Mouse (Mus musculus): ENCODE measurements around the gene Plac1.
"Not testable (repeated sequence)": the region's sequence is repeated elsewhere in the genome, so short reads cannot be mapped to it uniquely, and the experiment has no call there.

Gene Plac1

DNA sequence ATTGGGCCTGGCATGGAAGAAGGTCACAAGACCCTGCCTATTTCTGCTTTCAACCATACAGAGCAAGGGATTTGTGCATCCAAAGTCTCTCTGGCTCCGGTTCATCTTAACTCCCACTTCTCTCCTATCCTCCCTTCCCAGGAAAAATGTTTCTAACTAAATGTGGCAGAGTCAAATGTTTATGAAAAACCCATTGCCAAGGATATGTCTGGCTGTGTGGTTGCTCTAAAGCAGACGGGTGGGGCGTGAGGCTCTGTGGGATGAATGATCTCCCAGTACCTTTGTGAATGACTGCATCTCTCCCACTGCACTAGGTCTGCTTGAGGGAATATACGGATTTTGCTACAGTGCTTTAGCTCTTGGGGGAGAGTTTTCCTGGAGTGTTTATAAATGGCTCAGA, 193.9 kb downstream of the Plac1 start:
- DNase-seq (ENCODE audit: low read depth) = no peak

GRCm38 (mm10) chrX:53045187-53045903, 194.6 kb downstream of the Plac1 start:
- DNase-seq (ENCODE audit: low read depth) = no peak

- no peak for DNase-seq (ENCODE audit: low read depth)
Observed at GRCm38 (mm10) chrX:53041006-53041405, 198.9 kb downstream of the Plac1 start.

DNA sequence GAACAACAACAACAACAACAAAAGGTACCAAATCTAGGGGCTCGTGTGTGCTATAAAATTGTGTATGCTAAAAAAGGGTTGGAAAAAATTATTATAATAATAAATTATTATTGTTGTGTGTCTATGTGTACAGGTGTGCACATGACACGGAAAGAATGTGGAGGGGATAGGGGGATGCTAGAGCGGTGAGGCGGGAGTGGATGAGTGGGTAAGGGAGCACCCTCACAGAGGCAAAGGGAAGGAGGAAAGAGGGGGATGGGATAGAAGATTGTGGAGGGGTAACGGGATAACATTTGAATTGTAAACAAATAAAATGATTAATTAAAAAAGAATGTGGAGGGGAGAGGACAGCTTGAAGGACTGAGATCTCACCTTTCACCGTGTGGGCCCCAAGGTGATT, 199.8 kb downstream of the Plac1 start:
- DNase-seq (ENCODE audit: low read depth) = no peak

GRCm38 (mm10) chrX:53039651-53040050, 200.3 kb downstream of the Plac1 start:
- DNase-seq (ENCODE audit: low read depth) = no peak

DNA sequence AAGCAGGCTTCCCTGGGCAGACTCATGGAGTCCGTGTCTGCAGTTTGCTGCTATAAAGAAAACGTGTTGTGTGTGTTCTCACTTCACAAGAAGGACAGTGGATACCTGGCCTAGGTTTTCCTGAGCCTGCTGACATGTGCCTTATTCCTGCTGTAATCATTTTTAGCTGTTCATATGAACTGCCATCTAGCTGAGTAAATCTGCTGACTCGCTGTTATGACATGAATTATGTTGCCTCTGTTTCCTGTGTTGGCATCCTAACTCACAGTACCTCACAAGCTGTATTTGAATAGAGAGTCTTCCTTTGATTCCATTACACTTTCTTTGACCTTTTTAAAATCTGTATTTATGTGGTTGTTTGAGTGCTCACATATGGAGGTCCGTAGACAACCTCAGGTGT, 201.7 kb downstream of the Plac1 start:
- no peak for DNase-seq (ENCODE audit: low read depth)

DNA sequence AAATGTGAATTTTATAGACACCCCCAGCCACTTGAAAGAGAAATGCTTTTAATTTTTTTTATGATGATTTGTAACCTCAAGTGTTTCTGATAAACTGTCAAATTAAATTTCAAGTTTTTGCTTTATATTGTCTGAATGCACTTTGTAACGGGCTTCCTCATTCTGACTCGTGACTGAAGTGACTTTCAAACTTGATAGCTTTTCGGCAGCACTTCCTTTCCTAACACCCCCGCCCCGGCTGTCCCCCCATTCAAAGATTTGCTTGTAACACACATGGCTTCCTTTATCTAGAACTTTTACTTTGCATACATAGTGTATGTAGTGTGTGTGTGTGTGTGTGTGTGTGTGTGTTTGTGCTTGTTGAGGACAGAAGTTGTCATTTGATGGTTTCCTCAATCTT, 210.4 kb downstream of the Plac1 start:
- no peak for DNase-seq (ENCODE audit: low read depth)

GRCm38 (mm10) chrX:53025471-53026223, 214.3 kb downstream of the Plac1 start:
- DNase-seq (ENCODE audit: low read depth) = no peak

GRCm38 (mm10) chrX:53024268-53024667, 215.6 kb downstream of the Plac1 start:
- not testable (repeated sequence) for DNase-seq (ENCODE audit: low read depth)

- no peak for DNase-seq (ENCODE audit: low read depth)
Observed at GRCm38 (mm10) chrX:53023021-53023420, 216.9 kb downstream of the Plac1 start.

All from c-Kit-positive CD71-positive TER-119-negative erythroid progenitor cells, embryonic 14.5 days (primary cell).